ENCODE assay signal across 8 mouse cellular contexts in genomic region chr8:71475702-71476075, GRCm38 (mm10). TPM values are rescaled to one million over a fixed set of nuclear protein-coding genes. Genes with fewer than 3 reads are reported as not detected.
DNase-seq lines count a peak whose midpoint lies in the region; ATAC-seq and TF ChIP-seq lines count a peak whose summit lies in the region.

No protein-coding gene starts in this region.

- WGBS in forebrain, postnatal 0 days, result 31% methylated on average over 4 of the region's 4 CpGs
- WGBS in midbrain, embryonic 10.5 days, result 34% methylated on average over 4 of the region's 4 CpGs

- ATAC-seq in erythroblast, adult 5-6 weeks (replicated peaks; ENCODE audit: low FRiP score, poor library complexity, severe bottlenecking), result no peak
- no peak for ATAC-seq in forebrain, postnatal 0 days

- H3K9ac ChIP-seq in ES-Bruce4 (ENCODE audit: low read depth, poor library complexity, severe bottlenecking), result peak overlapping the region; percentile 87
- peak overlapping the region; percentile 68 for H3K9ac ChIP-seq in forebrain, postnatal 0 days

- no peak overlapping the region for H3K27ac ChIP-seq in ES-Bruce4 (ENCODE audit: insufficient read depth, low read length)
- peak overlapping the region; percentile 91 for H3K27ac ChIP-seq in forebrain, postnatal 0 days (ENCODE audit: low read depth, low read length)
- peak overlapping the region; percentile 88 for H3K27ac ChIP-seq in midbrain, embryonic 10.5 days (replicated peaks)

- no peak for TF ChIP-seq CTCF in ES-Bruce4 (IDR thresholded peaks at IDR 0.05; ENCODE audit: low read depth, low read length)
- TF ChIP-seq CTCF in forebrain, postnatal 0 days (IDR thresholded peaks at IDR 0.05; ENCODE audit: low read depth), result no peak

- peak; percentile 36 for DNase-seq in forebrain, postnatal 0 days
- no peak for DNase-seq in midbrain, embryonic 10.5 days (ENCODE audit: low spot score)
- DNase-seq in spleen, postnatal 36 days (ENCODE audit: low spot score in 2 of 2), result no peak
- DNase-seq in spleen, adult 12 weeks (ENCODE audit: low spot score), result no peak
- DNase-seq in yolk sac, embryonic 10.5 days (ENCODE audit: low spot score), result no peak

- H3K4me2 ChIP-seq in forebrain, postnatal 0 days (ENCODE audit: low read depth), result peak overlapping the region; percentile 88

- H3K4me1 ChIP-seq in erythroblast, embryonic 14.5 days (ENCODE audit: control insufficient read depth), result peaks cover 58% of the 10 kb centered on the region
- no peaks in the 10 kb centered on the region for H3K4me1 ChIP-seq in ES-Bruce4 (ENCODE audit: control insufficient read depth, insufficient read depth, low read length)
- peaks cover 5% of the 10 kb centered on the region for H3K4me1 ChIP-seq in forebrain, postnatal 0 days (ENCODE audit: insufficient read depth)
- peaks cover 38% of the 10 kb centered on the region for H3K4me1 ChIP-seq in midbrain, embryonic 10.5 days

- TF ChIP-seq POLR2A in ES-Bruce4 (IDR thresholded peaks at IDR 0.05; ENCODE audit: insufficient read depth, low read length), result no peak

- no peaks in the 10 kb centered on the region for H3K9me3 ChIP-seq in erythroblast, embryonic 14.5 days (ENCODE audit: control insufficient read depth, low read length)
- H3K9me3 ChIP-seq in ES-Bruce4 (replicated peaks; ENCODE audit: control insufficient read depth, insufficient read depth, low read length, poor library complexity, severe bottlenecking), result no peaks in the 10 kb centered on the region
- no peaks in the 10 kb centered on the region for H3K9me3 ChIP-seq in forebrain, postnatal 0 days (ENCODE audit: low read length)
- no peaks in the 10 kb centered on the region for H3K9me3 ChIP-seq in midbrain, embryonic 10.5 days (replicated peaks)

- H3K27me3 ChIP-seq in erythroblast, embryonic 14.5 days (ENCODE audit: control insufficient read depth), result peaks cover 5% of the 10 kb centered on the region
- no peaks in the 10 kb centered on the region for H3K27me3 ChIP-seq in ES-Bruce4 (ENCODE audit: control insufficient read depth, insufficient read depth, low read length, poor library complexity, severe bottlenecking)
- no peaks in the 10 kb centered on the region for H3K27me3 ChIP-seq in forebrain, postnatal 0 days (ENCODE audit: insufficient read depth, low read length)
- H3K27me3 ChIP-seq in midbrain, embryonic 10.5 days (ENCODE audit: low read depth, poor library complexity, severe bottlenecking), result peaks cover 34% of the 10 kb centered on the region

- TF ChIP-seq EP300 in ES-Bruce4 (IDR thresholded peaks at IDR 0.05; ENCODE audit: insufficient read depth, low read depth, low read length), result no peak

- peak overlapping the region; percentile 78 for H3K4me3 ChIP-seq in erythroblast, embryonic 14.5 days (replicated peaks)
- peak overlapping the region; percentile 77 for H3K4me3 ChIP-seq in ES-Bruce4 (ENCODE audit: low read depth, low read length)
- H3K4me3 ChIP-seq in forebrain, postnatal 0 days (ENCODE audit: low read depth, low read length), result peak overlapping the region; percentile 55
- H3K4me3 ChIP-seq in midbrain, embryonic 10.5 days, result peak overlapping the region; percentile 69

- peaks cover 51% of the 10 kb centered on the region for H3K36me3 ChIP-seq in erythroblast, embryonic 14.5 days (ENCODE audit: control insufficient read depth)
- H3K36me3 ChIP-seq in ES-Bruce4 (ENCODE audit: control insufficient read depth, insufficient read depth, low read length, poor library complexity, severe bottlenecking), result peaks cover 7% of the 10 kb centered on the region
- peaks cover 64% of the 10 kb centered on the region for H3K36me3 ChIP-seq in forebrain, postnatal 0 days (ENCODE audit: insufficient read depth)
- H3K36me3 ChIP-seq in midbrain, embryonic 10.5 days, result peaks cover 77% of the 10 kb centered on the region

RNA-seq across cellular contexts. Expression of gene Dda1, which starts 6.7 kb away (rescaled TPM):
- 41.0 and 42.3 TPM in 2 replicates for polyA plus RNA-seq in erythroblast, embryonic 14.5 days (2012)
- 7.7 and 15.0 TPM in 2 replicates for total RNA-seq in erythroblast, adult 5-6 weeks (2015; ENCODE audit: low replicate concordance)
- 5.7 and 7.9 TPM in 2 replicates for total RNA-seq in erythroblast, adult 5-6 weeks (2017; ENCODE audit: low replicate concordance)
- 37.5 and 38.2 TPM in 2 replicates for polyA plus RNA-seq in ES-Bruce4 (2011; ENCODE audit: insufficient read depth, insufficient read length, low read depth, missing spikeins)
- total RNA-seq in forebrain, postnatal 0 days (2014; rRNA removed), result 179 and 184 TPM in 2 replicates
- 274 and 283 TPM in 2 replicates for polyA plus RNA-seq in forebrain, postnatal 0 days (2015; fragmentation: Nextera tagmentation; extraction: Ambion mirVana)
- polyA plus RNA-seq in midbrain, embryonic 10.5 days (2016; fragmentation: Nextera tagmentation; extraction: Ambion mirVana), result 131 and 141 TPM in 2 replicates

RNA-seq across cellular contexts. Expression of gene Ano8, which starts 10.1 kb away (rescaled TPM):
- polyA plus RNA-seq in erythroblast, embryonic 14.5 days (2012), result 0.09 and 0.20 TPM in 2 replicates
- 0.21 TPM in 1 of 2 replicates, not detected in the other for total RNA-seq in erythroblast, adult 5-6 weeks (2015; ENCODE audit: low replicate concordance)
- 0.14 TPM in 1 of 2 replicates, not detected in the other for total RNA-seq in erythroblast, adult 5-6 weeks (2017; ENCODE audit: low replicate concordance)
- 7.0 and 7.1 TPM in 2 replicates for polyA plus RNA-seq in ES-Bruce4 (2011; ENCODE audit: insufficient read depth, insufficient read length, low read depth, missing spikeins)
- 76.5 and 82.2 TPM in 2 replicates for total RNA-seq in forebrain, postnatal 0 days (2014; rRNA removed)
- 5.9 and 7.7 TPM in 2 replicates for polyA plus RNA-seq in forebrain, postnatal 0 days (2015; fragmentation: Nextera tagmentation; extraction: Ambion mirVana)
- polyA plus RNA-seq in midbrain, embryonic 10.5 days (2016; fragmentation: Nextera tagmentation; extraction: Ambion mirVana), result 3.0 and 3.4 TPM in 2 replicates

RNA-seq across cellular contexts. Expression of gene Mrpl34, which starts 10.9 kb away (rescaled TPM):
- 18.9 and 20.4 TPM in 2 replicates for polyA plus RNA-seq in erythroblast, embryonic 14.5 days (2012)
- total RNA-seq in erythroblast, adult 5-6 weeks (2015; ENCODE audit: low replicate concordance), result 1.9 and 20.9 TPM in 2 replicates
- 6.0 and 12.1 TPM in 2 replicates for total RNA-seq in erythroblast, adult 5-6 weeks (2017; ENCODE audit: low replicate concordance)
- polyA plus RNA-seq in ES-Bruce4 (2011; ENCODE audit: insufficient read depth, insufficient read length, low read depth, missing spikeins), result 68.1 and 77.0 TPM in 2 replicates
- 75.0 and 80.5 TPM in 2 replicates for total RNA-seq in forebrain, postnatal 0 days (2014; rRNA removed)
- polyA plus RNA-seq in forebrain, postnatal 0 days (2015; fragmentation: Nextera tagmentation; extraction: Ambion mirVana), result 145 and 184 TPM in 2 replicates
- polyA plus RNA-seq in midbrain, embryonic 10.5 days (2016; fragmentation: Nextera tagmentation; extraction: Ambion mirVana), result 230 and 238 TPM in 2 replicates

RNA-seq across cellular contexts. Expression of gene Gtpbp3, which starts 12.2 kb away (rescaled TPM):
- 1.2 and 1.4 TPM in 2 replicates for polyA plus RNA-seq in erythroblast, embryonic 14.5 days (2012)
- total RNA-seq in erythroblast, adult 5-6 weeks (2015; ENCODE audit: low replicate concordance), result 0.58 and 3.1 TPM in 2 replicates
- 1.7 and 3.9 TPM in 2 replicates for total RNA-seq in erythroblast, adult 5-6 weeks (2017; ENCODE audit: low replicate concordance)
- polyA plus RNA-seq in ES-Bruce4 (2011; ENCODE audit: insufficient read depth, insufficient read length, low read depth, missing spikeins), result 14.8 and 16.3 TPM in 2 replicates
- total RNA-seq in forebrain, postnatal 0 days (2014; rRNA removed), result 23.6 and 33.6 TPM in 2 replicates
- polyA plus RNA-seq in forebrain, postnatal 0 days (2015; fragmentation: Nextera tagmentation; extraction: Ambion mirVana), result 6.9 and 9.4 TPM in 2 replicates
- 20.0 and 21.8 TPM in 2 replicates for polyA plus RNA-seq in midbrain, embryonic 10.5 days (2016; fragmentation: Nextera tagmentation; extraction: Ambion mirVana)

RNA-seq across cellular contexts. Expression of gene Abhd8, which starts 12.2 kb away (rescaled TPM):
- 3.9 and 4.7 TPM in 2 replicates for polyA plus RNA-seq in erythroblast, embryonic 14.5 days (2012)
- 0.58 and 0.63 TPM in 2 replicates for total RNA-seq in erythroblast, adult 5-6 weeks (2015; ENCODE audit: low replicate concordance)
- 2.2 and 3.5 TPM in 2 replicates for total RNA-seq in erythroblast, adult 5-6 weeks (2017; ENCODE audit: low replicate concordance)
- 10.1 and 13.7 TPM in 2 replicates for polyA plus RNA-seq in ES-Bruce4 (2011; ENCODE audit: insufficient read depth, insufficient read length, low read depth, missing spikeins)
- 187 and 210 TPM in 2 replicates for total RNA-seq in forebrain, postnatal 0 days (2014; rRNA removed)
- polyA plus RNA-seq in forebrain, postnatal 0 days (2015; fragmentation: Nextera tagmentation; extraction: Ambion mirVana), result 168 and 169 TPM in 2 replicates
- polyA plus RNA-seq in midbrain, embryonic 10.5 days (2016; fragmentation: Nextera tagmentation; extraction: Ambion mirVana), result 75.0 and 78.3 TPM in 2 replicates
